Mouse (Mus musculus) inflammation-experienced regulatory T-cells, adult 6 months (primary cell): Measurements from ENCODE around the gene Tcl1. TPM values are rescaled to one million over a fixed set of nuclear protein-coding genes. Genes with fewer than 3 reads are reported as not detected.
"Not testable (repeated sequence)": the region's sequence is repeated elsewhere in the genome, so short reads cannot be mapped to it uniquely, and the experiment has no call there.

Experiments used
- ATAC-seq: one replicate; pipeline ENCODE4 v1.8.0; 2017
- polyA plus RNA-seq, 3 experiments: library from polyadenylated mRNA; unstranded; fragments of 100-300 nt; shearing (Covaris generic); gene quantifications; one replicate each; pipeline ENCODE4 v1.2.1; 2017

Tcl1 gene
- polyA plus RNA-seq, 3 experiments from 2014 or later: not detected

GRCm38 (mm10) chr12:105176044-105176443, 46.5 kb downstream of the Tcl1 start, which contains the start of gene Tcl1b5:
Gene Tcl1b5, plus strand, starts transcription at chr12:105176344.
- ATAC-seq: not testable (repeated sequence)

GRCm38 (mm10) chr12:105174318-105174717, 48.3 kb downstream of the Tcl1 start:
- ATAC-seq: not testable (repeated sequence)

- ATAC-seq: no peak
Measured at GRCm38 (mm10) chr12:105173366-105173765, 49.2 kb downstream of the Tcl1 start.

Other genes starting within 250 kb of the Tcl1 start
- gene Syne3, start 213.0 kb downstream of the Tcl1 start, polyA plus RNA-seq: 1 to 10 TPM; 2.2 to 5.4 (median 3.0) TPM
- gene Glrx5, start 190.1 kb downstream of the Tcl1 start, polyA plus RNA-seq: 1 to 10 TPM; 4.0 to 6.9 (median 6.6) TPM
- not detected for gene Tcl1b2, start 76.8 kb downstream of the Tcl1 start, polyA plus RNA-seq
- gene Tcl1b1, start 63.1 kb downstream of the Tcl1 start, polyA plus RNA-seq: not detected
- not detected for gene Tcl1b5, start 46.4 kb downstream of the Tcl1 start, polyA plus RNA-seq
- not detected for gene Tcl1b3, start 31.8 kb downstream of the Tcl1 start, polyA plus RNA-seq
- gene Tcl1b4, start 20.8 kb downstream of the Tcl1 start, polyA plus RNA-seq: not detected
- gene Tunar, start 111.1 kb upstream of the Tcl1 start, polyA plus RNA-seq: not detected
- under 1 TPM; 0.47 to 0.67 (median 0.64) TPM for gene D430019H16Rik, start 231.1 kb upstream of the Tcl1 start, polyA plus RNA-seq